7 mouse cellular contexts compared by ENCODE assay signal in the genomic region with DNA sequence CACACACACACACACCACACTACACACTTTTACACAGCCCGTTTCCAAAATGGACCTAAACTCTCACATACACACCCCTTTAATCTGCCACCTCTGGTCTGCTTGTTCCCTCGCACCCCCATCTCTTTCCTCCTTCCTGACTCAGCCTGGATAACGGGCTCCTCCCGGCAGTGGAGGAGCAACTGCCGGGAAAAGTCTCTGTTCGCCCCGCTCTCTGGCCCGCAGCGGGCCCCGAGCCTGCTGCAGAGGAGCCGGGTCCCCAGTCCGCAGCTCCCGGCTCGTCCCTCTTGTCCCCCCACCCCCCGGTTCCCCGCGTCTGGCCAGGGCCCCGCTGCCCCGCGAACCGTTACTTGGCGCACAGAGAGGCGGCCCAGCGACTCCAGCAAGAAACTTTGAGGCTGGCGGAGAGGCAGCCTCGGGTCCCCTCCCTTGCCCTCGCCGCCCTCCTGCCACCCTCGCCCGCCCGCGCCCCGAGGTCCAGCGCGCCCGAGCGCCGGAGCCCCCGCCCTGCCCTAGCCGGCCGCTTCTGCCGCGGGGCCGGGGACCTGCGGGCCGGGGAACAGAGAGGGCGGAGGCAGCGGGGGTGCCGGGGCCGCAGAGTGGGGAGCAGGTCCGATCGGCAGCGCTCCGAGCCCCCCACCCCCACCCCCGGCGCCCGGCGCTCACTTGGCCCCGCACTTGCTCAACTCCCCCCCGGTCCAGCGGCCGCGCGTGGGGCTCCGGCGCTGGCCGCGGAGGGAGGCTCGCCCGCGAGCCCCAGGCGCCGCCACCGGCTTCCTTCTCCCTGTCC. TPM values are rescaled to one million over a fixed set of nuclear protein-coding genes. Genes with fewer than 3 reads are reported as not detected.
DNase-seq lines count a peak whose midpoint lies in the region; ATAC-seq lines count a peak whose summit lies in the region.

No protein-coding gene starts in this region.

- H3K4me1 ChIP-seq in embryonic facial prominence, embryonic 10.5 days: peaks cover 75% of the 10 kb centered on the region
- peaks cover 34% of the 10 kb centered on the region for H3K4me1 ChIP-seq in heart, embryonic 15.5 days (replicated peaks)
- H3K4me1 ChIP-seq in neural tube, embryonic 15.5 days: peaks cover 45% of the 10 kb centered on the region

- DNase-seq in 416B (ENCODE audit: low read depth): peak; percentile 54
- peak; percentile 26 for DNase-seq in CD4-positive, CD25-positive, alpha-beta regulatory T cell, adult 2 months (ENCODE audit: low read depth, low spot score)
- DNase-seq in embryonic facial prominence, embryonic 10.5 days (ENCODE audit: low spot score): peak; percentile 74
- peak; percentile 61 for DNase-seq in liver
- no peak for DNase-seq in right cerebral cortex, postnatal 14 days

- peak; percentile 41 for ATAC-seq in heart, embryonic 15.5 days (replicated peaks; ENCODE audit: insufficient number of reproducible peaks, insufficient read depth, low FRiP score, low read depth)
- ATAC-seq in neural tube, embryonic 15.5 days (ENCODE audit: low FRiP score): 0 out of 2 replicates have a peak, but pooled peaks have one; percentile 5

- peaks cover 50% of the 10 kb centered on the region for H3K27me3 ChIP-seq in embryonic facial prominence, embryonic 10.5 days (replicated peaks; ENCODE audit: low read depth, poor library complexity, severe bottlenecking)
- H3K27me3 ChIP-seq in heart, embryonic 15.5 days: no peaks in the 10 kb centered on the region
- no peaks in the 10 kb centered on the region for H3K27me3 ChIP-seq in neural tube, embryonic 15.5 days (replicated peaks)

- H3K36me3 ChIP-seq in embryonic facial prominence, embryonic 10.5 days (replicated peaks): 0 out of 2 replicates have a peak, but pooled peaks cover 5% of the 10 kb centered on the region
- H3K36me3 ChIP-seq in heart, embryonic 15.5 days: no peaks in the 10 kb centered on the region
- no peaks in the 10 kb centered on the region for H3K36me3 ChIP-seq in neural tube, embryonic 15.5 days

- peak overlapping the region; percentile 70 for H3K4me2 ChIP-seq in heart, embryonic 15.5 days
- H3K4me2 ChIP-seq in neural tube, embryonic 15.5 days: peak overlapping the region; percentile 84

- H3K9me3 ChIP-seq in embryonic facial prominence, embryonic 10.5 days: no peaks in the 10 kb centered on the region
- no peaks in the 10 kb centered on the region for H3K9me3 ChIP-seq in heart, embryonic 15.5 days (replicated peaks)
- H3K9me3 ChIP-seq in neural tube, embryonic 15.5 days (replicated peaks): no peaks in the 10 kb centered on the region

- H3K4me3 ChIP-seq in embryonic facial prominence, embryonic 10.5 days: peak overlapping the region; percentile 96
- H3K4me3 ChIP-seq in heart, embryonic 15.5 days: peak overlapping the region; percentile 72
- peak overlapping the region; percentile 71 for H3K4me3 ChIP-seq in neural tube, embryonic 15.5 days (replicated peaks)

- peak overlapping the region; percentile 99 for H3K27ac ChIP-seq in embryonic facial prominence, embryonic 10.5 days (replicated peaks)
- peak overlapping the region; percentile 96 for H3K27ac ChIP-seq in heart, embryonic 15.5 days
- peak overlapping the region; percentile 95 for H3K27ac ChIP-seq in neural tube, embryonic 15.5 days (replicated peaks)

- H3K9ac ChIP-seq in heart, embryonic 15.5 days: peak overlapping the region; percentile 96
- H3K9ac ChIP-seq in neural tube, embryonic 15.5 days (replicated peaks): peak overlapping the region; percentile 83

- under 1% methylated on average over 74 of the region's 74 CpGs for WGBS in embryonic facial prominence, embryonic 10.5 days
- WGBS in heart, embryonic 15.5 days: under 1% methylated on average over 70 of the region's 74 CpGs
- WGBS in neural tube, embryonic 15.5 days: under 1% methylated on average over 67 of the region's 74 CpGs

RNA-seq across cellular contexts. Expression of gene Zeb2, which starts 7.8 kb away (rescaled TPM):
- 20.9 and 27.8 TPM in 2 replicates for polyA plus RNA-seq in embryonic facial prominence, embryonic 10.5 days (2016; fragmentation: Nextera tagmentation; extraction: Ambion mirVana)
- polyA plus RNA-seq in heart, embryonic 15.5 days (2015; fragmentation: Nextera tagmentation; extraction: Ambion mirVana): 21.4 and 28.7 TPM in 2 replicates
- 40.5 and 41.1 TPM in 2 replicates for polyA plus RNA-seq in neural tube, embryonic 15.5 days (2015; fragmentation: Nextera tagmentation; extraction: Ambion mirVana)
